Mouse (Mus musculus) heart, embryonic 16.5 days (tissue): ENCODE measurements around the gene Avpr1b. TPM values are rescaled to one million over a fixed set of nuclear protein-coding genes. Genes with fewer than 3 reads are reported as not detected.

ENCODE experiments used
- ATAC-seq: fragments of 200-750 bp; cut with Nextera tagmentation; replicated peaks from 2 replicates; pipeline ENCODE4 v1.8.0; 2017; ENCODE audit warnings: moderate number of reproducible peaks; ENCODE audit not compliant: insufficient read depth, low FRiP score; ENCODE audit errors: extremely low read depth
- H3K27ac ChIP-seq: fragments of 300-500 bp; sonication (generic); 2 replicates; pipeline ENCODE4 v1.5.1; 2014; ENCODE audit warnings: mild to moderate bottlenecking, low read length, control low read depth, moderate library complexity
- H3K27me3 ChIP-seq: fragments of 300-500 bp; sonication (generic); 2 replicates; pipeline ENCODE4 v1.6.1; 2014; ENCODE audit warnings: low read length, mixed read lengths; ENCODE audit not compliant: control insufficient read depth, insufficient read depth
- H3K36me3 ChIP-seq: fragments of 300-500 bp; sonication (generic); 2 replicates; pipeline ENCODE4 v1.6.1; 2014; ENCODE audit not compliant: control insufficient read depth, insufficient read depth
- H3K4me1 ChIP-seq: fragments of 300-500 bp; sonication (generic); 2 replicates; pipeline ENCODE4 v1.6.1; 2014; ENCODE audit warnings: low read length, mixed read lengths; ENCODE audit not compliant: control insufficient read depth, insufficient read depth
- H3K4me2 ChIP-seq: fragments of 300-500 bp; sonication (generic); 2 replicates; pipeline ENCODE4 v1.6.1; 2014; ENCODE audit warnings: low read depth, mild to moderate bottlenecking, control low read depth, low read length
- H3K4me3 ChIP-seq: fragments of 300-500 bp; sonication (generic); 2 replicates; pipeline ENCODE4 v1.5.1; 2014; ENCODE audit warnings: mild to moderate bottlenecking, control low read depth, low read length
- H3K9ac ChIP-seq: fragments of 300-500 bp; sonication (generic); 2 replicates; pipeline ENCODE4 v1.6.1; 2014; ENCODE audit warnings: low read length, control low read depth
- H3K9me3 ChIP-seq: fragments of 300-500 bp; sonication (generic); replicated peaks from 2 replicates; pipeline ENCODE4 v1.6.1; 2016; ENCODE audit warnings: low read length; ENCODE audit not compliant: control insufficient read depth
- WGBS: fragments of 180-500 bp; shearing (Covaris S2); extraction: QIAGEN DNeasy Blood & Tissue Kit; methylation state at CpG from one replicate; pipeline ENCODE4 v1.1.7; 2014; 5-methylcytosine and 5-hydroxymethylcytosine counted together
- polyA plus RNA-seq: library from polyadenylated mRNA; unstranded; fragments of >200 nt; fragmentation: Nextera tagmentation; extraction: Ambion mirVana; gene quantifications from 2 replicates; pipeline ENCODE4 v1.2.1, GENCODE M21; 2015

The Avpr1b gene
- polyA plus RNA-seq, 1 experiment from 2014 or later = not detected

GRCm38 (mm10) chr1:131573721-131574120 is 25.3 kb upstream of the Avpr1b start:
- H3K4me3 ChIP-seq = no peak overlapping the region
- WGBS = 86% methylated on average over 14 of the region's 14 CpGs
- peak; percentile 77 for ATAC-seq

DNA sequence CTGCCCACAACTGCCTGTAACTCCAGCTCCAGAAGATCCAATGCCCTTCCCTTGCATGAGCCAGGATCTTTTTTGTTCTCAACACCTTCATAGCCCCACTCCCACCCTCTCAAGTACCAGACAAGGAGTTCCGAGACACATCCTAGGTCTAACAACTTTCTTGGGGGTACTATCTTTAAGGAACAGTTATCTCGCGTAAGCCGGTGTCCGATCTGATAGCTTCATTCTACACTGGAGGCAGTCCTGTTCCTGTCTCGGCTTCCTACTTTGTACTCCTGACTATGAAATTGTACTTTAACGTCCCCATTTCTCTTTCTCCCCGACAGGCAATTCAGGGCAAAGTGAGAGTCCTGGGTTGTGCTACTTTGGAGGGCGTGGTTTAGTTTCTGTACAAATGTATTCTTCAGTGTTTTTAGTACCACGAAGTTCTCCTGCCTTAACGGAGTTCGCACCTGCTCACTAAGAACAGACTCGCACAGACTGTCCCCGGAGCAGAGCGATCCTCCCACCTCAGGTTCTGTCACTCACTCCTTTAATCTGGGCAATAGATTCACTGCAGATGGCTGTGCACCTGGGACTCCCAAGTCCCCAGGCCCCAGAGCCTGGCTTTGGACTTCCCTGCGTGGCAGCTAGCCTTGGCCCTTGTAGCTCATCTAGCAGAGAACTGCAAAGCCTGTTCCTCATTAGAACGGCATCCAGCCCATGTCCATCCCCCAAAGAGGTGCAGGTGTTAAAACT is 19.9 kb upstream of the Avpr1b start:
- Histone ChIP-seq H3K4me1 (no peaks in the 10 kb centered on the region), H3K27me3 (no peaks in the 10 kb centered on the region), H3K9ac (no peak overlapping the region), H3K9me3 (no peaks in the 10 kb centered on the region), H3K4me2 (no peak overlapping the region), H3K27ac (no peak overlapping the region), H3K36me3 (no peaks in the 10 kb centered on the region), H3K4me3 (no peak overlapping the region)
- WGBS = 73% methylated on average over 17 of the region's 17 CpGs
- ATAC-seq = no peak

More at GRCm38 (mm10) chr1:131573721-131574120, 25.3 kb upstream of the Avpr1b start:
- Histone ChIP-seq H3K36me3 (no peaks in the 10 kb centered on the region), H3K4me1 (no peaks in the 10 kb centered on the region), H3K9me3 (no peaks in the 10 kb centered on the region), H3K27ac (no peak overlapping the region), H3K9ac (no peak overlapping the region), H3K27me3 (no peaks in the 10 kb centered on the region), H3K4me2 (no peak overlapping the region)

- Histone ChIP-seq H3K4me3 (no peak overlapping the region), H3K9ac (no peak overlapping the region), H3K4me1 (no peaks in the 10 kb centered on the region), H3K9me3 (no peaks in the 10 kb centered on the region), H3K27me3 (no peaks in the 10 kb centered on the region), H3K27ac (no peak overlapping the region), H3K4me2 (no peak overlapping the region), H3K36me3 (no peaks in the 10 kb centered on the region)
- no peak for ATAC-seq
- WGBS = 38% methylated on average over 4 of the region's 4 CpGs
Measured at GRCm38 (mm10) chr1:131580389-131580788, 18.6 kb upstream of the Avpr1b start.

GRCm38 (mm10) chr1:131583598-131583997 is 15.4 kb upstream of the Avpr1b start:
- Histone ChIP-seq H3K9me3 (no peaks in the 10 kb centered on the region), H3K36me3 (no peaks in the 10 kb centered on the region), H3K27me3 (no peaks in the 10 kb centered on the region), H3K4me2 (no peak overlapping the region), H3K4me3 (no peak overlapping the region), H3K4me1 (peaks cover 8% of the 10 kb centered on the region), H3K27ac (no peak overlapping the region), H3K9ac (no peak overlapping the region)
- no peak for ATAC-seq
- 80% methylated on average over 3 of the region's 3 CpGs for WGBS

DNA sequence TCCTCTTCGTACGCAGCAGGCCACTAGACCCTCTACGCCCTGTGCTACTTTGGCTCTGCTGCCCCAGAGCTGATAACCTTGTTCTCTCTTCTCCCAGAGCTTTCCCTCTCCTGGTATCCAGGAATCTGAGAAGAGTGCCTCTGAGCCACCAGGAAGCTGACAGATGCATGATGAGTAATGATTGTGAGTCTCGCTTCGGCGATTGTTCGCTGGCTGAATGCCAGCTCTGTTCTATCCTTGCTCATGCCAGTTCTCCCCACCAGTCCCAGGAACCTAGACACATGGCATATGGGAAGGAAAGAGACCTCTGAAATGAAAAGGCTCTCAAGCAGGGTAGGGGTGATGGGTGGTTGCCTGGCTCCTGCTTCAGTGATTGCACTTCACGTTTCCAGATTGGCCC is 12.2 kb upstream of the Avpr1b start:
- no peak overlapping the region for H3K4me2 ChIP-seq
- H3K27me3 ChIP-seq = no peaks in the 10 kb centered on the region
- H3K9me3 ChIP-seq = no peaks in the 10 kb centered on the region
- H3K9ac ChIP-seq = no peak overlapping the region
- H3K36me3 ChIP-seq = no peaks in the 10 kb centered on the region
- 27% methylated on average over 8 of the region's 8 CpGs for WGBS
- H3K4me3 ChIP-seq = no peak overlapping the region
- peaks cover 8% of the 10 kb centered on the region for H3K4me1 ChIP-seq
- ATAC-seq = no peak
- H3K27ac ChIP-seq = no peak overlapping the region

- 31% methylated on average over 11 of the region's 11 CpGs for WGBS
- Histone ChIP-seq H3K4me1 (no peaks in the 10 kb centered on the region), H3K27ac (no peak overlapping the region), H3K9me3 (no peaks in the 10 kb centered on the region), H3K27me3 (peaks cover 12% of the 10 kb centered on the region), H3K4me2 (no peak overlapping the region), H3K36me3 (no peaks in the 10 kb centered on the region), H3K4me3 (no peak overlapping the region), H3K9ac (no peak overlapping the region)
- ATAC-seq = no peak
Measured at GRCm38 (mm10) chr1:131600314-131600713, 1.3 kb downstream of the Avpr1b start.

DNA sequence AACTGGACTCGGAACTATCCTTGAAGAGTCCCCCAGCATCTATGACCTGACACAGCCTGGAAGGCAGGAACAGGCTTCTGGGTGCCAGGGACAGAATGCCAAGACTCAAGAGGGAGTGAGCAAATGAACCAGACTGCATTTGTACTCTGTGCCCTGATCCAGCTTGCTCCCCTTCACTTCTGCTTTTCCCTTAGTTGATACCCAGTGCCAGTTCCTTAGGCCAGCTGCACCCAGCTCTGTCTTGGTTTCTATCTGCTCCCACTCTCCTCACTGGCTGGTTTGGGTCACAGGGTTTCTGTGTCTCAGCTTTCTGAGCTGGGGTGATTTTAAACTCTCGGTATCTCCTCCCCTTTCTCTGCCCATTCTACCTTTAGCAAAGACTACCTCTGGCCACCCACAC is 7.7 kb downstream of the Avpr1b start:
- no peak overlapping the region for H3K9ac ChIP-seq
- H3K27ac ChIP-seq = no peak overlapping the region
- WGBS = 67% methylated on average over 2 of the region's 2 CpGs
- H3K27me3 ChIP-seq = no peaks in the 10 kb centered on the region
- no peaks in the 10 kb centered on the region for H3K9me3 ChIP-seq
- no peaks in the 10 kb centered on the region for H3K36me3 ChIP-seq
- H3K4me3 ChIP-seq = no peak overlapping the region
- ATAC-seq = no peak
- no peak overlapping the region for H3K4me2 ChIP-seq
- no peaks in the 10 kb centered on the region for H3K4me1 ChIP-seq

DNA sequence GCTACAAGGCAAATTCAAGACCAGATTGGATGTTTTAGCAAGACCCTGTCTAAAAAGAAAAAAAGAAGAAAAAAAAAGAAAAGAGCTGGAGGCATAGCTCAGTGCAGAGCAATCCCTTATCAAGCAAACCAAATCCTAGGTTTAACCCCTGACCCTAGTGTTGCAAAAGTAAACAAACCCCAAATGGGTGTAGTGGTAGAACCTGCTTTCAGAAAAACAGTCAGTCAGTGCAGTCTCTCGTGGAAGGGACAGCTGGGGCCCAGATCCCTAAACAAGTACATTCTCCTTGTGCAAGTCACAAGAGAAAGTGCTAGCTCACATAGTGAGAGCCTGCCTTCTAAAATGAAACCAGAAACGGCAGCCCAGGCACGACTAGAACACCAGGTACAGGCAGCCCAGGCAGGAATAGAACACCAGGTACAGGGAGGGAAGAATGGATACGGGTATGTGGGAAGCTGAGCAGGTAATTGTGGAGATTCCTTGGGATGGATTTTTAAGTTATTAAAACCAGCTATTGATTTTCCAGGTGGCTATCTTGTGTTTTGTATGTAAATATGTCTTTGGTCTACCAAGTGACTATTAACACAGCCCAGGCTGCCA is 13.6 kb downstream of the Avpr1b start:
- H3K27me3 ChIP-seq = no peaks in the 10 kb centered on the region
- ATAC-seq = no peak
- H3K4me1 ChIP-seq = no peaks in the 10 kb centered on the region; the same call in 1 of the 2 replicates
- H3K4me3 ChIP-seq = no peak overlapping the region
- H3K9ac ChIP-seq = no peak overlapping the region
- 37% methylated on average over 4 of the region's 4 CpGs for WGBS
- H3K4me2 ChIP-seq = no peak overlapping the region
- no peaks in the 10 kb centered on the region for H3K9me3 ChIP-seq
- no peak overlapping the region for H3K27ac ChIP-seq
- no peaks in the 10 kb centered on the region for H3K36me3 ChIP-seq

- H3K4me1 ChIP-seq = no peaks in the 10 kb centered on the region; the same call in 1 of the 2 replicates
- 75% methylated on average over 16 of the region's 16 CpGs for WGBS
- H3K4me3 ChIP-seq = no peak overlapping the region
- no peaks in the 10 kb centered on the region for H3K27me3 ChIP-seq
- no peaks in the 10 kb centered on the region for H3K9me3 ChIP-seq
- ATAC-seq = peak; percentile 78
- H3K36me3 ChIP-seq = no peaks in the 10 kb centered on the region
- H3K9ac ChIP-seq = no peak overlapping the region
- H3K4me2 ChIP-seq = no peak overlapping the region
- no peak overlapping the region for H3K27ac ChIP-seq
Measured at GRCm38 (mm10) chr1:131613361-131614133, 14.5 kb downstream of the Avpr1b start.
